Mouse (Mus musculus): ENCODE measurements around the gene Slc25a26. TPM values are rescaled to one million over a fixed set of nuclear protein-coding genes. Genes with fewer than 3 reads are reported as not detected.

Gene Slc25a26
- polyA plus RNA-seq, 1 experiment: 4.6 TPM

DNA sequence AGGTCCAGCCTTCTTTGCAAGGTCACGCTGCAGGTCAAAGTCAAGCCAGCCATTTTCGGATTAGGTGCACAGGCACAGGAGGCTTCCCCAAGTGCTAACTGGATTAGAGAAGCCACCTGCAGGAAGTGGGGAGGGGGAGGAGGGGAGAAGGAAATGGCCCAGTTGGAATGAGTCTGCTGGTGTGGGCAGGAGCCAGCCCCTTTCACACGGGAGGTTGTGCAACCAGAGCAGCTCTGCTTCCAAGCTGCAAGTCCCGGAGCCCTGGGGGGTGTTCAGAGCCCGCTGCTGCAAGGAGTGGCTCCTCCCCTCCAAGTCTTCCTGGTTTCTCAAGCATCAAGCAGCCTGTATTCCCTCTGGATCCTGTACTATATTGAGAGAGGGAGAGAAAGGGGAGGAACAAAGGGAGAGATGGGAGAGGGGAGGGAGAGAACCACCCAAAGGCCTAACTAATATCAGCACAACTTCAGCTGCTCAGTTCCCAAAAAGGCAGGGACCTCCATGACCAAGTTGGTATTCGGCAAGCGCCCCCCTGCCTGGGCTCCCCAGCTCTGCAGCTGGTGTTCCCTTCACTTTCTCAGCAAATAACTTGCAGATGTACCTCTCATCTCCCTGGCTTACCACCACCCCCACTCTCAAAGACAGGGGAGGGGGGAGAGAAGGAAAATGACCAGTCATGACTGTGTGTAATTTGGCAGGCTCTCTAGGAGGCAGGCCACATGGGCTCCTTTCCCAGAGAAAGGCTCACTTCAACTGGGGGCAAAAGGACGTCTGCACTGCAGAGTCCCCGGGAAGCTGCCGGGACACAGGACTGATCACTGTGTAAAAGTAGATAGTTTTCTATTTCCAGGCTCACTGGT, 147.7 kb downstream of the Slc25a26 start:
- H3ac ChIP-seq (ENCODE audit: control insufficient read depth, insufficient read length, low read depth): no peak overlapping the region
- TF ChIP-seq CEBPB (IDR thresholded peaks at IDR 0.05; ENCODE audit: low read depth) (peak; percentile 94), MYOD1 (IDR thresholded peaks at IDR 0.05; ENCODE audit: control insufficient read depth, insufficient read length, low read depth) (no peak)
- no peak overlapping the region for H3K4me3 ChIP-seq (ENCODE audit: insufficient read depth, poor library complexity, severe bottlenecking)
- H3K79me2 ChIP-seq (ENCODE audit: control insufficient read depth, insufficient read depth): peaks cover 12% of the 10 kb centered on the region
- no peaks in the 10 kb centered on the region for H3K27me3 ChIP-seq (ENCODE audit: control insufficient read depth, insufficient read depth, insufficient read length)
- peaks cover 1% of the 10 kb centered on the region for H3K79me3 ChIP-seq (ENCODE audit: low read depth)
- no peaks in the 10 kb centered on the region for H3K36me3 ChIP-seq (ENCODE audit: control insufficient read depth, insufficient read depth)

GRCm38 (mm10) chr6:94648496-94648895, 148.4 kb downstream of the Slc25a26 start:
- Histone ChIP-seq H3K4me3 (ENCODE audit: insufficient read depth, poor library complexity, severe bottlenecking) (no peak overlapping the region), H3K79me2 (ENCODE audit: control insufficient read depth, insufficient read depth) (peaks cover 6% of the 10 kb centered on the region)

DNA sequence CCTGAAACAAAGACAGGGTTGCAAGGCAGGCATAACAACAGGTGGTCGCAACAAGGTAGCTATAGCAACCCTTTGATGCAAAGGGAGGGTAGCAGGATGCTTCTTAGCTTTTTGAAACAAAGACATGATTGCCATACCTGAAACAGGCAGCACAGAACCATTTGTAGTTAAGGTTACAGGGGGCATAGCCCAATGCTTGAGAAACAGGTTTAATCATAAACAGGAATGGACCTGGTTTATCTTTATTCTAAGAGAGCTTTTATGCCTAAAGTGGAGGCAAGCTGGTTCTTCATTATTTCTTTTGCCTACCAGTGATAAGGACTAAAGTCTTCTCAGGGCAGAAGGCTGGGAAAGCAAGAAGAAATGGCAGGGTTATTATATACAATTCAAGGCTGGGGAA, 149.5 kb downstream of the Slc25a26 start:
- Histone ChIP-seq H3K4me3 (ENCODE audit: insufficient read depth, poor library complexity, severe bottlenecking) (no peak overlapping the region), H3K79me3 (ENCODE audit: low read depth) (no peaks in the 10 kb centered on the region), H3ac (ENCODE audit: control insufficient read depth, insufficient read length, low read depth) (no peak overlapping the region), H3K79me2 (ENCODE audit: control insufficient read depth, insufficient read depth) (peaks cover 3% of the 10 kb centered on the region), H3K36me3 (ENCODE audit: control insufficient read depth, insufficient read depth) (no peaks in the 10 kb centered on the region), H3K27me3 (ENCODE audit: control insufficient read depth, insufficient read depth, insufficient read length) (no peaks in the 10 kb centered on the region)
- TF ChIP-seq FOSL1 (IDR thresholded peaks at IDR 0.05; ENCODE audit: insufficient read depth, low read length, poor library complexity, severe bottlenecking) (no peak), CEBPB (IDR thresholded peaks at IDR 0.05; ENCODE audit: low read depth) (no peak), MAX (IDR thresholded peaks at IDR 0.05) (no peak), MYOD1 (IDR thresholded peaks at IDR 0.05; ENCODE audit: control insufficient read depth, insufficient read length, low read depth) (no peak), MYOG (IDR thresholded peaks at IDR 0.05; ENCODE audit: control insufficient read depth, extremely low read depth, insufficient read length) (no peak), USF1 (IDR thresholded peaks at IDR 0.05; ENCODE audit: low read depth) (no peak), CTCF (IDR thresholded peaks at IDR 0.05; ENCODE audit: control insufficient read depth, insufficient read depth, insufficient read length) (no peak)

More at GRCm38 (mm10) chr6:94648496-94648895, 148.4 kb downstream of the Slc25a26 start:
- H3K79me3 ChIP-seq (ENCODE audit: low read depth): peaks cover 1% of the 10 kb centered on the region
- H3K36me3 ChIP-seq (ENCODE audit: control insufficient read depth, insufficient read depth): no peaks in the 10 kb centered on the region
- H3K27me3 ChIP-seq (ENCODE audit: control insufficient read depth, insufficient read depth, insufficient read length): no peaks in the 10 kb centered on the region
- H3ac ChIP-seq (ENCODE audit: control insufficient read depth, insufficient read length, low read depth): peak overlapping the region; percentile 30
- no peak for TF ChIP-seq MYOD1 (IDR thresholded peaks at IDR 0.05; ENCODE audit: control insufficient read depth, insufficient read length, low read depth)
- no peak for TF ChIP-seq CEBPB (IDR thresholded peaks at IDR 0.05; ENCODE audit: low read depth)
- TF ChIP-seq MYOG (IDR thresholded peaks at IDR 0.05; ENCODE audit: control insufficient read depth, extremely low read depth, insufficient read length): no peak
- TF ChIP-seq FOSL1 (IDR thresholded peaks at IDR 0.05; ENCODE audit: insufficient read depth, low read length, poor library complexity, severe bottlenecking): no peak
- no peak for TF ChIP-seq MAX (IDR thresholded peaks at IDR 0.05)
- no peak for TF ChIP-seq CTCF (IDR thresholded peaks at IDR 0.05; ENCODE audit: control insufficient read depth, insufficient read depth, insufficient read length)
- TF ChIP-seq USF1 (IDR thresholded peaks at IDR 0.05; ENCODE audit: low read depth): no peak

DNA sequence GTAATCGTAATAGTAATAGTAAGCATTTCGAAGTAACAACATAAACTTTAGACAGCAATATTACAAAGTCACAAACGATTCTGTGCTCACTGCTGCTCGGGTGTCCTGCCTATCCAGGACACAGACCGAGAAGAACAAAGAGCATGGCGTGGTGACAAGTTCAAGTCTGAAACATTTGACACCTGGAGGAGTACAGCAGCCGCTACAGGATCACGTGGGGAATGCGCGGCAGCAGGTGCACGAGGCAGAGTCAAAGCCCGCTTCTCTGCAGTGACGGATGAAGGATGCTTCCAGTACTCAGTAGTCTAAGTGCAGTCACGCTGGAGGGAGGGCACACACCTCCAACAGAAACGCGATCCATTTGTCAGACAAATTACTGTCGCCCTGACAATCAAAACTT, 151.4 kb downstream of the Slc25a26 start:
- H3K36me3 ChIP-seq (ENCODE audit: control insufficient read depth, insufficient read depth): no peaks in the 10 kb centered on the region
- H3K79me3 ChIP-seq (ENCODE audit: low read depth): no peaks in the 10 kb centered on the region
- TF ChIP-seq MYOD1 (IDR thresholded peaks at IDR 0.05; ENCODE audit: control insufficient read depth, insufficient read length, low read depth) (no peak), USF1 (IDR thresholded peaks at IDR 0.05; ENCODE audit: low read depth) (no peak), FOSL1 (IDR thresholded peaks at IDR 0.05; ENCODE audit: insufficient read depth, low read length, poor library complexity, severe bottlenecking) (no peak), CEBPB (IDR thresholded peaks at IDR 0.05; ENCODE audit: low read depth) (no peak), MAX (IDR thresholded peaks at IDR 0.05) (no peak), CTCF (IDR thresholded peaks at IDR 0.05; ENCODE audit: control insufficient read depth, insufficient read depth, insufficient read length) (no peak), MYOG (IDR thresholded peaks at IDR 0.05; ENCODE audit: control insufficient read depth, extremely low read depth, insufficient read length) (no peak)
- no peaks in the 10 kb centered on the region for H3K79me2 ChIP-seq (ENCODE audit: control insufficient read depth, insufficient read depth)
- H3K4me3 ChIP-seq (ENCODE audit: insufficient read depth, poor library complexity, severe bottlenecking): no peak overlapping the region
- H3ac ChIP-seq (ENCODE audit: control insufficient read depth, insufficient read length, low read depth): no peak overlapping the region
- H3K27me3 ChIP-seq (ENCODE audit: control insufficient read depth, insufficient read depth, insufficient read length): no peaks in the 10 kb centered on the region

DNA sequence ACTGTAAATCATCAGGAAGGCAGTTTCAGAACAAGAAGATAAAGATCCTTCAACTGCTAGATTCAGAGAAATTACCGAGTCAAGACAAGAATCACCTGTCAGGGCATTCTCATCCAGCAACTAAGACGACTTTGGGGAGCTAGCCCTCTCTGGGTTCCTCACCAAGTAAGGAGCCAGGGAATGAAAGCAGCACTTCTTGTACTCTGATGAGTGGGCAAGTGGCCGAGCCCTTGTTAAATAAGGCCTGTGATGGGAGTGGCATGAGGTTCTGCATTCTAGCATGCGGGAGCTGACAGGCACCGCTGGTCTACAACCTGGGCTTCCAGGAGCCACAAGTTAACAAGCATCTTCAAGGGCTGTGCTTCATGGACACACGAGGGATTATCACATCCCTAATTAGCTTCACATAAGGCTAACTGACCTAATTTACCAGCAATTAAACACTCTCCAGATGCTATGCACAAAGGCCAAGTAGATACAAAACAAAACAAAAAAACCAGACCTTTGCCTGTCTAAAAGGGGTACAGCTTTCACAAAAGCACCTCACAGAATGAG, 152.6 kb downstream of the Slc25a26 start:
- H3K79me3 ChIP-seq (ENCODE audit: low read depth): no peaks in the 10 kb centered on the region
- H3K36me3 ChIP-seq (ENCODE audit: control insufficient read depth, insufficient read depth): no peaks in the 10 kb centered on the region

More for the DNA sequence above, 152.6 kb downstream of the Slc25a26 start:
- no peaks in the 10 kb centered on the region for H3K79me2 ChIP-seq (ENCODE audit: control insufficient read depth, insufficient read depth)
- TF ChIP-seq MYOD1 (IDR thresholded peaks at IDR 0.05; ENCODE audit: control insufficient read depth, insufficient read length, low read depth) (no peak), MAX (IDR thresholded peaks at IDR 0.05) (no peak), MYOG (IDR thresholded peaks at IDR 0.05; ENCODE audit: control insufficient read depth, extremely low read depth, insufficient read length) (no peak), CEBPB (IDR thresholded peaks at IDR 0.05; ENCODE audit: low read depth) (no peak), FOSL1 (IDR thresholded peaks at IDR 0.05; ENCODE audit: insufficient read depth, low read length, poor library complexity, severe bottlenecking) (no peak), USF1 (IDR thresholded peaks at IDR 0.05; ENCODE audit: low read depth) (no peak), CTCF (IDR thresholded peaks at IDR 0.05; ENCODE audit: control insufficient read depth, insufficient read depth, insufficient read length) (no peak)
- no peaks in the 10 kb centered on the region for H3K27me3 ChIP-seq (ENCODE audit: control insufficient read depth, insufficient read depth, insufficient read length)
- H3K4me3 ChIP-seq (ENCODE audit: insufficient read depth, poor library complexity, severe bottlenecking): no peak overlapping the region
- no peak overlapping the region for H3ac ChIP-seq (ENCODE audit: control insufficient read depth, insufficient read length, low read depth)
